Mouse (Mus musculus) midbrain, embryonic 16.5 days (tissue): ENCODE data around the gene Slc6a20a. TPM values are rescaled to one million over a fixed set of nuclear protein-coding genes. Genes with fewer than 3 reads are reported as not detected.

ENCODE experiments used
- ATAC-seq: fragments of 200-750 bp; cut with Nextera tagmentation; 2 replicates; pipeline ENCODE4 v1.8.0; 2017; ENCODE audit warnings: moderate TSS enrichment
- H3K27ac ChIP-seq: fragments of 300-500 bp; sonication (generic); 2 replicates; pipeline ENCODE4 v1.5.1; 2014; ENCODE audit warnings: mild to moderate bottlenecking, low read length, mixed read lengths
- H3K27me3 ChIP-seq: fragments of 300-500 bp; sonication (generic); 2 replicates; pipeline ENCODE4 v1.6.1; 2014; ENCODE audit warnings: low read depth, low read length, mixed read lengths; ENCODE audit not compliant: control insufficient read depth, insufficient read depth
- H3K36me3 ChIP-seq: fragments of 300-500 bp; sonication (generic); 2 replicates; pipeline ENCODE4 v1.6.1; 2014; ENCODE audit warnings: mild to moderate bottlenecking, low read length, moderate library complexity, mixed read lengths; ENCODE audit not compliant: control insufficient read depth, insufficient read depth
- H3K4me1 ChIP-seq: fragments of 300-500 bp; sonication (generic); 2 replicates; pipeline ENCODE4 v1.6.1; 2014; ENCODE audit warnings: mild to moderate bottlenecking, low read length, mixed read lengths; ENCODE audit not compliant: control insufficient read depth, insufficient read depth
- H3K4me2 ChIP-seq: fragments of 300-500 bp; sonication (generic); 2 replicates; pipeline ENCODE4 v1.6.1; 2014; ENCODE audit warnings: mild to moderate bottlenecking, low read length, mixed read lengths
- H3K4me3 ChIP-seq: fragments of 300-500 bp; sonication (generic); 2 replicates; pipeline ENCODE4 v1.5.1; 2014; ENCODE audit warnings: low read depth, mild to moderate bottlenecking, low read length, moderate library complexity, mixed read lengths
- H3K9ac ChIP-seq: fragments of 300-500 bp; sonication (generic); 2 replicates; pipeline ENCODE4 v1.6.1; 2014; ENCODE audit warnings: low read depth, low read length, mixed read lengths
- H3K9me3 ChIP-seq: fragments of 300-500 bp; sonication (generic); replicated peaks from 2 replicates; pipeline ENCODE4 v1.6.1; 2014; ENCODE audit warnings: mild to moderate bottlenecking, low read length, mixed read lengths; ENCODE audit not compliant: control insufficient read depth, poor library complexity, severe bottlenecking
- WGBS: fragments of 180-500 bp; shearing (Covaris S2); extraction: QIAGEN DNeasy Blood & Tissue Kit; methylation state at CpG from one replicate; pipeline ENCODE4 v1.1.7; 2014; 5-methylcytosine and 5-hydroxymethylcytosine counted together
- polyA plus RNA-seq: library from polyadenylated mRNA; unstranded; fragments of >200 nt; fragmentation: Nextera tagmentation; extraction: Ambion mirVana; gene quantifications from 2 replicates; pipeline ENCODE4 v1.2.1, GENCODE M21; 2015

Slc6a20a gene
- 12.5 and 15.1 TPM in 2 replicates for polyA plus RNA-seq

GRCm38 (mm10) chr9:123678327-123679105 is at the start of gene Slc6a20a, which contains the start of gene Ccr9:
Slc6a20a (minus strand) TSS chr9:123678885.
Ccr9 (plus strand) TSS chr9:123678439.
- peak within 1 kb of the TSS; percentile 54 for H3K9ac ChIP-seq
- peaks cover 32% of the 10 kb centered on the region for H3K27me3 ChIP-seq
- under 1% methylated on average over 71 of the region's 73 CpGs for whole genome bisulfite sequencing
- no peaks in the 10 kb centered on the region for H3K9me3 ChIP-seq
- no peaks in the 10 kb centered on the region for H3K36me3 ChIP-seq
- peak; percentile 62 for ATAC-seq
- H3K4me3 ChIP-seq = peak within 1 kb of the TSS; percentile 46
- peak within 1 kb of the TSS; percentile 85 for H3K4me2 ChIP-seq
- H3K27ac ChIP-seq = no peak within 1 kb of the TSS
- peaks cover 5% of the 10 kb centered on the region; the same call in 1 of the 2 replicates for H3K4me1 ChIP-seq

- Histone ChIP-seq H3K4me2 (no peak overlapping the region), H3K4me3 (no peak overlapping the region), H3K27ac (no peak overlapping the region), H3K9ac (no peak overlapping the region), H3K36me3 (no peaks in the 10 kb centered on the region), H3K4me1 (no peaks in the 10 kb centered on the region), H3K9me3 (no peaks in the 10 kb centered on the region), H3K27me3 (no peaks in the 10 kb centered on the region; the same call in 1 of the 2 replicates)
- 78% methylated on average over 2 of the region's 2 CpGs for WGBS
- no peak for ATAC-seq
Measured at GRCm38 (mm10) chr9:123722737-123723493, 44.2 kb upstream of the Slc6a20a start.

- peak within 1 kb of the TSS; percentile 28 for H3K27ac ChIP-seq
- H3K27me3 ChIP-seq = no peaks in the 10 kb centered on the region
- H3K4me1 ChIP-seq = peaks cover 9% of the 10 kb centered on the region
- under 1% methylated on average over 55 of the region's 55 CpGs for WGBS
- peak within 1 kb of the TSS; percentile 76 for H3K4me3 ChIP-seq
- ATAC-seq = peak; percentile 100
- peak within 1 kb of the TSS; percentile 74 for H3K9ac ChIP-seq
- H3K4me2 ChIP-seq = peak within 1 kb of the TSS; percentile 80
- no peaks in the 10 kb centered on the region for H3K9me3 ChIP-seq
- H3K36me3 ChIP-seq = no peaks in the 10 kb centered on the region
Measured at GRCm38 (mm10) chr9:123717186-123718008, 38.7 kb upstream of the Slc6a20a start, which contains the start of gene Lztfl1. Lztfl1 (minus strand) TSS chr9:123717697.

- Histone ChIP-seq H3K4me1 (peaks cover 9% of the 10 kb centered on the region), H3K4me3 (no peak overlapping the region), H3K27me3 (no peaks in the 10 kb centered on the region), H3K27ac (no peak overlapping the region), H3K9me3 (no peaks in the 10 kb centered on the region), H3K36me3 (0 out of 2 replicates have a peak, but pooled peaks cover 2% of the 10 kb centered on the region), H3K4me2 (peak overlapping the region; percentile 80), H3K9ac (no peak overlapping the region)
- ATAC-seq = no peak
- WGBS = 76% methylated on average over 3 of the region's 3 CpGs
Measured at GRCm38 (mm10) chr9:123716301-123716700, 37.6 kb upstream of the Slc6a20a start.

GRCm38 (mm10) chr9:123713111-123713510 is 34.4 kb upstream of the Slc6a20a start:
- no peak overlapping the region for H3K4me2 ChIP-seq
- H3K9me3 ChIP-seq = no peaks in the 10 kb centered on the region
- WGBS = 88% methylated on average over 2 of the region's 2 CpGs
- no peak overlapping the region for H3K9ac ChIP-seq
- H3K4me3 ChIP-seq = no peak overlapping the region
- ATAC-seq = no peak
- H3K4me1 ChIP-seq = peaks cover 9% of the 10 kb centered on the region
- H3K36me3 ChIP-seq = peaks cover 7% of the 10 kb centered on the region; the same call in 1 of the 2 replicates
- H3K27me3 ChIP-seq = no peaks in the 10 kb centered on the region
- H3K27ac ChIP-seq = no peak overlapping the region

GRCm38 (mm10) chr9:123709226-123709625 is 30.5 kb upstream of the Slc6a20a start:
- Histone ChIP-seq H3K9ac (no peak overlapping the region), H3K27ac (no peak overlapping the region), H3K4me3 (no peak overlapping the region), H3K27me3 (no peaks in the 10 kb centered on the region), H3K4me1 (no peaks in the 10 kb centered on the region), H3K4me2 (no peak overlapping the region), H3K36me3 (peaks cover 15% of the 10 kb centered on the region), H3K9me3 (no peaks in the 10 kb centered on the region)
- 50% methylated on average over 2 of the region's 2 CpGs for WGBS
- ATAC-seq = no peak

- H3K27ac ChIP-seq = no peak overlapping the region
- H3K36me3 ChIP-seq = peaks cover 19% of the 10 kb centered on the region
- no peaks in the 10 kb centered on the region for H3K4me1 ChIP-seq
- H3K9me3 ChIP-seq = no peaks in the 10 kb centered on the region
- ATAC-seq = no peak
- 94% methylated on average over 5 of the region's 5 CpGs for WGBS
- H3K4me2 ChIP-seq = no peak overlapping the region
- H3K9ac ChIP-seq = no peak overlapping the region
- no peaks in the 10 kb centered on the region for H3K27me3 ChIP-seq
- no peak overlapping the region for H3K4me3 ChIP-seq
Measured at GRCm38 (mm10) chr9:123701822-123702221, 23.1 kb upstream of the Slc6a20a start.

- H3K27me3 ChIP-seq = no peaks in the 10 kb centered on the region
- H3K4me3 ChIP-seq = no peak overlapping the region
- H3K4me1 ChIP-seq = no peaks in the 10 kb centered on the region
- ATAC-seq = no peak
- 95% methylated on average over 3 of the region's 3 CpGs for WGBS
- H3K27ac ChIP-seq = no peak overlapping the region
- no peaks in the 10 kb centered on the region for H3K9me3 ChIP-seq
- peaks cover 7% of the 10 kb centered on the region for H3K36me3 ChIP-seq
- H3K9ac ChIP-seq = no peak overlapping the region
- no peak overlapping the region for H3K4me2 ChIP-seq
Measured at GRCm38 (mm10) chr9:123695634-123696302, 17.1 kb upstream of the Slc6a20a start.
